Mouse (Mus musculus): Measurements from ENCODE around the gene Csrnp2. TPM values are rescaled to one million over a fixed set of nuclear protein-coding genes. Genes with fewer than 3 reads are reported as not detected.

Gene Csrnp2
- total RNA-seq, 4 experiments from 2014 or later: 2.6 to 4.0 (median 3.4) TPM

DNA sequence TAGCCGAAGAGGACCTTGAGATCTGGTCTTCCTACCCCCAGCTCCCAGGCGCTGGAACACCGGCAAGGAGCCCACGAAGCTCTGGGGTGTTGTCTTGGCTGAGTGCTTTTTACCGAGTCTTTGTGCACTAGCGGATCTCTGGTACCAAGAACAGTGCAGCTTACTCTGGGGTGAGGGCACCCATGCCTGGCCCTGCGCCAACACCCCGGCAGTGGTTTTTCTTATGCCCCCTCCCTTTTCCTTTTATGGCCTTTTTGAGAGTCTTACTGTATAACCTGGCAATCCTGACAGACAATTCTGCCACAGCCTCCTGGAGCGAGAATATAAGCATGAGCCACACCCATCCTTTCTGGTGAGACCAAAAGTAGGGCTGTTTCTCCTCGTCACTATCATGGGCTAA, 16.9 kb downstream of the Csrnp2 start:
- DNase-seq (ENCODE audit: low spot score in 2 of 2): no peak

DNA sequence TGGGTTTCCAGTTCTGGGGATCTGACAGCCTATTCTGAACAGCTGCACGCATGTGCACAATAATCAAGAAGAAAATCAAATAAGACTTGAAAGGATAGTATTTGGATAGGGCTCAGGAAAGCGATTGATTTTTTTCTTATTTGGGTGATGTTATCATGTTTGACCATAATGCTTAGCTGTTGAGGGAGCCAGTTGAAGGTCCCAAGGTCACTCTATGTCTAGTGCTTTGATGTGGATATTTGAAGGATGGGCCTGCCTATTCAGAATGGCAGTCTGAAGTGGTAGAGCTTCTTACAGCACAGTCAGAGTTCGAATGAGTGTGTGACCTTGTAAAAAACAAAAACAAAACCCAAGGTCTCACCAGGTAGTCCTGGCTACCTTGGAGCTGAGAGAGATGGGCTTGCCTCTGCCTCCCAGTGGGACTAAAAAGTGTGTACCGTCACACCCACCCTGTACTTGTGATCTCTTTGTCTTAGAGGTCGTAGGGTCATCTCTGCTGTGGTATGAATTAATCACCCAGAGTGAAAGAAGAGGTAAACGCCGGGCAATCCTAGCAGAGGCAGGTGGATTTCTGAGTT, 21.3 kb downstream of the Csrnp2 start:
- DNase-seq (ENCODE audit: low spot score in 2 of 2): no peak

DNA sequence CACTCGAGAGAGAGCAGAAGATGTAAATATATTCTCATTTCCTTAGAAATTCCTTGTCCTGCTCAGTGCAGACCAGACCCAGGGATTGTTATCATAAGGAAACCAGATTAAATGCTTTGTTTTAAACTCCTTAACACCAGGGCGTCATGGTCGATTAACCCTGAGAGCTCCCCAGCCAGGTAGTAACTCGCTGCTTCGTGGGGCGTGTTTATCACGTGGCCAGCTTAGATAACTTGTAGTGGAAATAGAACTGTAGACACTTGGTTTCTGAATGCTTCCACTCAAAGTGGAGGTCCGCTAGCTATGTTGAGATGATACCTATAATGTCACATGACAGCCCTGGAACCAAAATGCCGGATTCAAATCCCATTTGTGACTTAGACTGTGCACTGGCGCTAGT, 25.3 kb downstream of the Csrnp2 start:
- no peak for DNase-seq (ENCODE audit: low spot score in 2 of 2)

DNA sequence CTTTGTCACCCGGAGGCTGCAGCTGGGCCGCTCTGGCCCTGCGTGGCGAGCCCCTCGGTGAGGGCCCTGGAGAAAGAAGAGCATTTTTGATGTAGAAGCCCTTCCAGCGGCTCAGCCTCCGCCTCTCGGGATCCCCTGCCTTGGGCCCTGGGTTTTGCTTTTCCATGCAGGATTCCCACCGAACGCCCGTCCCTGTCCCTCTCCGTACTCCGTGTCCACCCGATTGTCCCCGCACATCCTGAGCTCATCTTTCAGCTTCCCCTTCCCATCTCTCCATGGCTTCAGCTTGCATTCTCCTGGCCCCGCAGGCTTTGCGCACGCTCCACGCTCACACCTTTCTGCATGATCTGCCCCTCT, 26.1 kb downstream of the Csrnp2 start:
- no peak for DNase-seq (ENCODE audit: low spot score in 2 of 2)

DNA sequence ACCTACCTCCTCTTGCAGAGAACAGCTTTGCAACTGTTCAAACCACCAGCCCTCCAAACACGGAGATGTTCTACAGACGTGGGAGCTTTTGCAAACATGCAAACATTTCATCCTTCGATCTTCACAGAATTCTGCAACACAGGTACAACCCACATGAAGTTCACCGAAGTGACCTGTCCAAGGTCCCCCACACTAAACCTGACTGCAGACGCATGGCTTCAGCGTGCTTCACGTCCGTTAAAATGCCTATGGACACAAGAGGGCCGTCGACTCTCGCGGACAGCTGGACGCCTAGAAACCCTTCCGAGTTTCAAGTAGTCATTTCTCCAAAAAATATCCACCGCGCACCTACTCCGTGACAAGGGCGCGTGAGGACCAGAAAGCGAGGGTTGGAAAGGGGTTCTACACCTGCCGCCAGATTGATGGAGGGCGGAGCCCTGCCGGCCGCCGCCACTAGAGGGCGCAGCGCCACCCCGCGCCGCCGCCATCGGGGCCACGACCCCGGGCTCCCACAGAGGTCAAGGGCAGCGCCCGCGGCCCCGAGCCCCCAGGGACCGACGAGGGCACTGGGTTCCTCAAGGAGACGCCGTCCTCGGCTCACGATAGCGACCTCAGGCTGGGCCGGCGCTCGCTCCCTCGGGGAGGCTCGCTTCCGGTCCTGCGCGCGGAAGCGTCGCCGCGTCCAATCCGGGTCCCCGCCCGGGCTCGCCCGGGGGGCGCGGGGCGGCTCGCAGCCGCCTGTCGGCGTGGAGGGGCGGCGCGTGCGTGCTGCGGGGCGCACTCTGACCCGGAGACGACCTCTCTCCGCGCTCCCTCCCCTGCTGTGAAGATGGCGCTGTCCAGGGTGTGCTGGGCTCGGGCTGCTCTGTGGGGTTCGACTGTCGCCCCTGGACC, 26.7 kb downstream of the Csrnp2 start, which contains the start of gene Letmd1:
Gene Letmd1, plus strand, starts transcription at position 729 of the 894 bp plus-strand sequence.
- DNase-seq (ENCODE audit: low spot score in 2 of 2): peak; percentile 84 to 88

DNA sequence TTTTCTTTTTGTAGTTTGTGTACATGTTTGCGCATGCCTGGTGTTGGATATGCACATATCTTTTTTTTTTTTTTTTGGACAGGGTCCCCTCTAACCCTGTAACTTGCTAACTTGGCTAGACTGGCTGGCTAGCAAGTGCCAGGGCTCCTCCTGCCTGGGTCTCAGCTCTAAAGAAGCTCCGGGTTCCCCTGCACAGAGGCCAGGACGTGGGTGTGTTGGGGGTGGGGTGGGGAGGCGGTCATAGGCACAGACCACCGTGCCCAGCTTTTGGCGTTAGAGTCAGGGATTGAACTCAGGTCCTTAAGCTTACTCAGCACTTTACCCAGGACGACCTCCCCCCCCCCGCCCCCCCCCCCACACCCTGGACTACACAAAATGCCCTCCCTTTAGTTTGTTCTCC, 27.6 kb downstream of the Csrnp2 start:
- no peak for DNase-seq (ENCODE audit: low spot score in 2 of 2)

DNA sequence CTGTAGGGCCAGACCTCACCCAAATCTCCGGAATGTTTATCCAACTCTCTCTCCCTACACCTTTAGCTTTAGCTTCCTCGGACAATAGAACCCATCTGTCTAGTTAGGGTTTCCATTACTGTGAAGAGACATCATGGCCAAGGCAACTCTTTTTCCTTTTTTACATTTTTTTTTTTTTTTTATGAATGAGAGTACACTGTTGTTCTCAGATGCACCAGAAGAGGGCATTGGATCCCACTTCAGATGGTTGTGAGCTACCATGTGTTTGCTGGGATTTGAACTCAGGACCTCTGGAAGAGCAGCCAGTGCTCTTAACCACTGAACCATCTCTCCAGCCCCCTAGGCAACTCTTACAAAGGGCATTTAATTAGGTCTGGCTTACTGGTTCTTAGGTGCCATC, 29.9 kb downstream of the Csrnp2 start:
- no peak for DNase-seq (ENCODE audit: low spot score in 2 of 2)

DNA sequence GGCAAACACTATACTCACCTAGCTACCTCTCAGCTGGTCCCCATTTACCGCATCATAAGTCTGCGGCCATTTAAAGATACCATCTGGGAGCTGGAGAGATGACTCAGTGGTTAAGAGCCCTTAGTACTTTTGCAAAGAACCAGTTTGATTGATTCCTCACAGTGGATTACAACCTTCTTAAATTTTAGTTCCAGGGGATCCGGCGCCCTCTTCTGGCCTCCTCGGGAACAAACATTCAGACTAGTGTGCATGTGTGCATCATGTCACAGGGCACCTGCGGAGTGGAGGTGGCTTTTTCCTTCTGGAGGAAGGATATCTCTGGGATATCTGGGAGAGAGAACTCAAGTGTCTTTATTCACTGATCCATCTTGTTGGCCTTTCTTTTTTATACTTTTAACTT, 31.6 kb downstream of the Csrnp2 start:
- DNase-seq (ENCODE audit: low spot score in 2 of 2): peak; percentile 52 to 63

DNA sequence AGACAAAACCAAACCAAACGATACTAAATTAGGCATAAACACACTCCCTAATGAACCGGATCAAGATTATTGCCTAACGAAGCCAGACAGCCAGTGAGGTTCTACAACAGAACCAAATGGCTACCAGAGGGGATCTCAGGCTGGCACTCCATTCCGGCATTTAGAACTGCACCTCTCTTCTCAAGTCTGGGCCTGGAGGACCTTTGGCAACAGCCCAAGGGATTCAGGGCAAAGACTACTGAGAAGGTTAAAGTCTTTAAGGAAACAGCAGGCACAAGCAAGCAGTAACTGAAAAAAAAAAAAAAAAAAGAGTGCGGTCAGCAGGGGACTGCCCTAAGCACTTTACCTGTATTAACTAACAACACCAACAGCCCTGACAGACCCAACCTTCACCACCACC, 33.2 kb downstream of the Csrnp2 start:
- no peak for DNase-seq (ENCODE audit: low spot score in 2 of 2)

DNA sequence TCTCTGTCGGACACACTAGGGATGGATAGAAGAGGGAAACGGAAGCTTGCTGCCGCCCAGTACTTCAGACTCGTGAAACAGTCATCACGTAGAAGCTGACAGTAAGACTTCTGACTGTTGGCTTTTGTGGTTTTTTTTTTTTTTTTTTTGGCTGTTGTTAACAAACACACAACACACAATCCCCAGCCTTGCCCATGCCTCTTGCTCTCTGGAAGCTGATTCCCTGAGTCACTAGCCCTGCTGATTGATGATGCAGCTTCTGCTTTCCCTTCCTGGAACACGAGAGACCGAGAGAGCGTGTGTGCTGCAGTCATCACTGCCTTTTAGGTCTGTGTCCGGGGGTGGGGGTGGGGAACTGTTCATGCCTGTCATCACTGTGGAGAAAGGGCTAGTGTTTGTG, 33.6 kb downstream of the Csrnp2 start:
- no peak for DNase-seq (ENCODE audit: low spot score in 2 of 2)

DNA sequence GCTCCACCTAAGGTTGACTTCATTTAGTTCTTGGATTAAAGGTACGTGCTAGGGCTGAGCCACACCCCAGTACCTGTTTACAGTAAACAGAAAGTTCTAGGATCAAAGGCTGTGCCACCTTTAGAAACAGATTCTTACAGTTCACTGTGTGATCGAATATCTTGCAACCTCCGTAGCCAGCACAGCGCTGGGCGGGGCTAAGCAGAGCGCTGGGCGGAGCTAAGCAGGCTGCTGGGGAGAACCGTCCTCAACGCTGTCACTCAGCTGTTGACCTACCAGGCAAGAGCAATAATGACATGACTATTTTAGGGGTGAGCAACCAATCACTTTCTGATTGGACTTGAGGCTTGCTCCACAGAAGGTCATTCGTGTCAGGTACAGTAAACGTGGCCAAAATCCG, 34.3 kb downstream of the Csrnp2 start:
- no peak for DNase-seq (ENCODE audit: low spot score in 2 of 2)

DNA sequence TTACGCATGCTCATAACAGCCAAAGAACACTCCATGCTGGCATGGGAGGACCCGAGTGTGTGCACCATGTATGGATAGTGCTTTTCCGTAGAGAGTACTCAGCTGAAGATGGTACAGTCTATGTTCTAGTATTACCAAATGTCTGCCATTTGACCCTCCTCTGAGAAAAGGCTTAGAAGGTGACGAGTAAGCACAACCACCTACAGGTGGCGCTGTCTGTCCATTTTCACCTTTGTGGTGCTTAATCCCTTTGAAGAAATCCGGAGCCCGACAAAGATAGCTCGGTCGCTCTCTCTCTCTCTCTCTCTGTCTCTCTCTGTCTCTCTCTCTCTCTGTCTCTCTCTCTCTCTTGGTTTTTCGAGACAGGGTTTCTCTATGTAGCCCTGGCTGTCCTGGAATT, 37.2 kb downstream of the Csrnp2 start:
- no peak for DNase-seq (ENCODE audit: low spot score in 2 of 2)

DNA sequence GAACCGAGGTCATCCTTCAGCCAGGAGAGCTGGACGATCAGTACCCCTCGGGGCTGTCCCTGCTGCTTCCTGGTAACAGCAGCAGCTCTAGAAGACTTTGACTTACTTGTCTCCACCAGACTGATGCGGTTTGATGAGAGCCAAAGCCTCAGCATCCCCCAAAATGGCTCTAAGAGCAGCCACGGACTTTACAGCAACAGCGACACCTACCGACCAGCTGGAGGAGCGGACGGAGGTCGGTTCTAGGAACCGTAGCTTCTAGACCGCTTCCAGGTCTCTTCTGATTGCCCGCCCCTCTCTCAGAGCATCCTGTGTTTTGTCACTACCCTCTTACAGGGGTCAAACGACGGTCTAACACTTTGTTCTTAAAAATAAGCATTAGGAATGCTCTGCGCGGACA, 37.9 kb downstream of the Csrnp2 start:
- DNase-seq (ENCODE audit: low spot score in 2 of 2): peak in 1 of 2 experiments; percentile 29

DNA sequence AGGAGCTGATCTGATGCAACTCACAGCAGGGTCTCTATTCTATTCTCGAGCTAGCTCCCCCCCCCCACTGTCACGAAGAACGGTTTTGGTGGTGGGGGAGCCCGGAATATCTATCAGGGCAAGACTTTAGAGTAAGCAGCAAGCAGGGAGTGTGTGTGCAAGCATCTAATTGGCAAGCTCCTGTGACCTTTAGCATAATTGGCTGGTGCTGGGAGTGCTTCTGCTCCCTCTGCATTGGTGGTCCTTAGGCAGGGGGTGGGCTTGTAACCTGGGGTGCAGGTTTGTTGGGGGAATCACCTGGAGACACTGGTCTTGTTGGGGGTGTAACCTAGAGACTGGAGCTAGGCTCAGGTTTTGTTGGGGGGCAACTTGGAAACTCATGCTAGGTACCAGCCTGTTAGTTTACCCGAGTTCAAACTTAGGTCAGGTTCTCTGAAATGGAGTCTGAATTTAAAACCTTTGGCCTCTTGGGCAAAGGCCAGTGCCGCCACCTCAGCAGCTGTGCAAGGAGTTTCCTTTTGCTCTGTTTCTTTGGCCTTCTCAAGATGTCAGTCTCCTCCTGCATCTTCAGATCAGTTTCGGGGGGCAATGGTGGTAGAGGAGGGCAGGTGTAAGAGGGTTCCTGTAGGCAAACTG, 38.8 kb downstream of the Csrnp2 start:
- peak in 1 of 2 experiments; percentile 30 for DNase-seq (ENCODE audit: low spot score in 2 of 2)

DNA sequence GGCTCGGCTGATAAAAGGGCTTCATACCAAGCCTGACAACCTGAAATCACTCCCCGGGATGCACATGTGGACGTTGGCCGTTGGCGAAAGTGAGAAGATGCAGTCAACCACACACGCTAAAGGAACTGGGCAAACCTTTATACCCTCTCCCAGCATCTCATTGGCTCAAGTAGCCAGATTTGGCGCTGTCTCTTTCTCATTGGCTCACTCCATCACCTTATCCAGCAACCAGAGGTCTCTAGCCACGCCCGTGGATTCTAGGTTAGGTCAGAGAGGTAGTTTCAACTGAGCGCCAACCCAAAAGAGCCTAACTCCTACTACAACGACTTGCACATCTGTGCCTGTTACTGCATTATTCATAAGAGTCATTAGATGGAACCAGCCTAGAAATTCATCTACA, 42.8 kb downstream of the Csrnp2 start:
- no peak for DNase-seq (ENCODE audit: low spot score in 2 of 2)

DNA sequence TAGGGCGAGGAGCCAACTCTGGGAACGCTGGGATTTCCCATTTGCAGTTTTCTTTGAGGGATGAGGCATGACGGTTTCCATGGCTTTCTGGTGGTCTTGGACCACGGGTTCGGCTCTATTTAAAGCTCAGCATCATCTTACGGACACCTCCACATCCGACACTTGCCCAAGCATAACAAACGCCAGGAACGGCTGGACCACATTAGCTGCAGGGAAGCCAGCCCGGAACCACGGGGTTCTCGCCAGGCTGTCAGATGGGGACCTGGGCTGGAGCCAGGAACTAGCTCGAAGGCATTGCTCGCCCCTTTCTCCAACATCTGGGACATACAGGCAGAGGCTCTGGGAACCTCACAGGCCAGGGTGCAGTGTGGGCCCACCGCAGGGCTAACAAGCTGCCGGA, 44.0 kb downstream of the Csrnp2 start:
- peak; percentile 58 to 75 for DNase-seq (ENCODE audit: low spot score in 2 of 2)

DNA sequence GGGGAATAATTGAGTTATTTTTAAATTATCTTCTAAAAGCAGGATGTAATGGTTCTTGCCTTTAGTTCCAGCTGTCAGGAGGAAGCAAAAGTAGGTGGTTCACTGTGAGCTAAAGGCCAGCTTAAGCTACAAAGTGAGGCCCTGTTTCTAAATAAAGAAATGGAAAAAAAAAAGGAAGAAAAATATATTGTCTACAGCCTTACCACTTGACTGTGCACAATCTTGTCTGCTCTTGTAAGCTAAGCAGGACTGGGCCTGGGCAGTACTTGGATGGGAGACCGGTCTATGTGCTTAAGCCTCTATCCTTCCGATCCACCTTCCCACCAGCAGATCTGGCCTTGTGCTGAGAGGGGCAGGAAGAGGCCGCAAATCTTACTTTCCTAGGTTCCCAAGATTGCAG, 45.8 kb downstream of the Csrnp2 start:
- DNase-seq (ENCODE audit: low spot score in 2 of 2): no peak

DNA sequence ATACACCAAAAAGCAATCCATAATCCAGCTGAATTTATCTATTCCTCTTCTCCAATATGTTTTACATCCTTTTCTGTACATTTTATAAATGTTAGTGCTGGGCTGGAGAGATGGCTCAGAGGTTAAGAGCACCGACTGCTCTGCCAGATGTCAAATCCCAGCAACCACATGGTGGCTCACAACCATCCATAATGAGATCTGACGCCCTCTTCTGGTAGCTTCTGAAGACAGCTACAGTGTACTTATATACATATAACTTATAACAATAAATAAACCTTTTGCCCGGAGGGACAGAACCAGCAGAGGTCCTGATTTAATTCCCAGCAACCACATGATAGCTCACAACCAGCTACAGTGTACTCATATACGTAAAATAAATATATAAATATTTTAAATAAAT, 46.7 kb downstream of the Csrnp2 start:
- DNase-seq (ENCODE audit: low spot score in 2 of 2): no peak

DNA sequence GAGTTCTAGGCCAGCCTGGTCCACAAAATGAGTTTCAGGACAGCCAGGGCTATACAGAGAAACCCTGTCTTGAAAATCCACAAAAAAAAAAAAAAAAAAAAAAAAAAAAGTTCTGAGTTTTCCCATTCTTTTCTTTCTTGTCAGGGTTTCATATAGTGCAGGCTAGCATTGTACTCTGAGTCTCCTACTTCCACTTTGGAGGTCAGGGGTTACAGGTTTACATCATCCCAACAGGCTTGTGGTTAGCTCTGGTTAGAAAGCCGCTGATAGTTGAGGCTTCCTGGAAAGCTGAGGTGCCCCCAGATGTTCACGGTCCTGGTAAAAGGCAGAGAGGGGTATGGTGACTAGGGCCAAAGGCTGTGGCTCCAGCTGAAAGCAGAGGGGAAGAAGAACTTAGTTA, 48.4 kb downstream of the Csrnp2 start:
- DNase-seq (ENCODE audit: low spot score in 2 of 2): no peak

DNA sequence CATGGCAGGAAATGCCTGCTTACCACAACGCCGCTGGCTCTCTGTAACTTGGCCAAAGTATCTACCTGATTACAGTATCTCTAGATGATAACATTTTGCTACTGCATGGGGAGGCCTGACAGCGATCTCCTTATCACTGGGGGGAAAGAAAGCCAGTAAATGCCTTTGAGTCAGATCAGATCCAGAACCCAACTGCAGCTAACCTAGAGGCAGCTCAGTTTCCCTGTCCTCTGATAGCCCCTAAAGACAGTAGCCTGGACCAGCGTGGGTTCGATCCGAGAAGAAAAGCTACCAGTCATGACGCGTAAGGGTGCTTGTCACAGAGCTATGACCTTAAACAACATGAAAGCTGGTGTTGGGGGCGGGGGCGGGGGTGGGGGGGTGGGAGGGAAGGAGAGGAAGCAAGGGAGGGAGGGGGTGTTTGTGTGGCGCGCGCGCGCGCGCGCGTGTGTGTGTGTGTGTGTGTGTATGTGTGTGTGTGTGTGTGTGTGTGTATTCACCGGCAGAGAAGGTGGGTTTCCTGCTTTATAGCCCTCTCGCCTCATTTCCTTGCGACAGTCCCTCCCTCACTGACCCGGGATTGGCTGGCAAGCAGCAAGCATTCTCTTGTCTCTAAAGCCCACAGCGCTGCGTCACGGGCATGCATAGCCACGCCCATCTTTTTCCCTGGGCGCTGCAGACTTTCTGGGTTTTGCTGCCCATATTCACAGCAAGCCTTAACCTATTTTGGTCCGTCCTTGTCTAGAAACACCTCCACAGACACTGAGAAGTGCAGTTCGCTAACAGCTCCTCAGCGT, 52.0 kb downstream of the Csrnp2 start:
- DNase-seq (ENCODE audit: low spot score in 2 of 2): peak; percentile 63 to 75

DNA sequence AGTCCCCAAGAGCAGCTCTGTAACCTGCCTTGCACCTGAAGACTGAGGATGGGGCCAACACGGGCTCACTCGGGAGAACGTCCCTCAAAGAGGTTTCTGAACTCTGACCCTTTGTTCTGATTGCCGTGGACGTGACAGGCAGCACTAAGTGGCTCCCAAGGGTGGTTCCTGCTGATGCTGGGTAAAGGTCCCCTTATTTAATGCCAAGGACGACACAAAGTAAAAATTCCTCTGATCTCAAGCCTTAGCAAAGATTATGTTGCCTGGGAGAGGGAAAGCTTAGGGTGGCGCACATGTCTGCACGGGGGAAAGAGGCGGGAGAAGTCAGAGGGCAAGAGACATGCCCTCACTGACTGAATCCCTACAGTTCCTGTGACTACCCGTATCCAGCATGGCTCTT, 58.8 kb downstream of the Csrnp2 start:
- DNase-seq (ENCODE audit: low spot score in 2 of 2): no peak

DNA sequence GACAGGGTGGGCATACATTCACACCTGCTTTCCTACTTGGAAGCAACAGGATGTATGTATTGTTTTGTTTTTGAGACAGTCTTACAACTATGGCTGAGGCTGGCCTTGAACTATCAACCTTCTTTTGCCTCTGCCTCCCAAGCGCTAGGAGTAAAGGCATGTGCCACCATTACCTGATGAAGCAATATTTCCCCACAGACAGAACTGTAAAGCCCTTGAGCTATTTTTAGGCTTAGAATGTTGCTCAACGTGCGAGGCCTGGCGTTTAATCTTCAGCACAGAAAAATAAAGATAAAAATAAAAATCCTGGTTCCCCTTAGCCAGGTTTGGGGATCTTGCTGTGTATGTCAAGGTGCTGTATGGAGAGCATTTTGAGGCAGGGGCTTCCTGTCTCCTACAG, 59.2 kb downstream of the Csrnp2 start:
- DNase-seq (ENCODE audit: low spot score in 2 of 2): no peak
